Mouse (Mus musculus) embryonic stem cell, embryonic (primary cell): Measurements from ENCODE around the gene Zfp965.
"Not testable (repeated sequence)": the region's sequence is repeated elsewhere in the genome, so short reads cannot be mapped to it uniquely, and the experiment has no call there.

Experiments used
- CTCF ChIA-PET, 4 experiments: fragments of 300-600 bp in 2 of 4; fragments of 350-600 bp in 2 of 4; sonication (Branson Sonifier 250); formaldehyde crosslinking; loops; one replicate each; lab custom pipeline; 2022; ENCODE audit warnings: inconsistent platforms in 2 of 4; lab: Charles Lee
- POLR2A ChIA-PET, 4 experiments: fragments of 300-600 bp in 2 of 4; fragments of 350-600 bp in 2 of 4; sonication (Branson Sonifier 250); formaldehyde crosslinking; loops; one replicate each; lab custom pipeline; 2022; ENCODE audit warnings: antibody characterized with exemption in 4 of 4, inconsistent platforms in 1 of 4; lab: Charles Lee

The Zfp965 gene

DNA sequence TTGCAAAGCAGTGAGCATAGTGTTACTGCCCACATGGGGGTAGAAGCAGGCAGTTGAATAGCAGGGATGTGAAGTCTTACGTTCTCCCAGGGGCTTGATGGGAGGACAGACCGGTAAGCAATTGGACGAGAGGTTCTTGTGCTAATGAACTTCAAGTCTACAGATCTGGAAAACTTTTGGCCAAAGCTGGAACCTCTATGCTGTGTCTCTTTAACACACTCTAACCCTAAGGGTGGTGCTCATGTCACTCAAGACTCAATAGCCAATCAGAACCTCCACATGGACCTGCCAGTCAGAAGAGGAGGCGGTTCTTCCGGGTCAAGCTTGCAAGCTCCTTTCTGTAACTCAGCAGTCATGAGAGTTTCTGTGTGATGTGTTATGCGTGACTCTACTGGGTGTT is at the start of gene Zfp965:
Zfp965 (plus strand) TSS at position 301 of the 400 bp plus-strand sequence.
- POLR2A ChIA-PET, CTCF ChIA-PET: not testable (repeated sequence)

DNA sequence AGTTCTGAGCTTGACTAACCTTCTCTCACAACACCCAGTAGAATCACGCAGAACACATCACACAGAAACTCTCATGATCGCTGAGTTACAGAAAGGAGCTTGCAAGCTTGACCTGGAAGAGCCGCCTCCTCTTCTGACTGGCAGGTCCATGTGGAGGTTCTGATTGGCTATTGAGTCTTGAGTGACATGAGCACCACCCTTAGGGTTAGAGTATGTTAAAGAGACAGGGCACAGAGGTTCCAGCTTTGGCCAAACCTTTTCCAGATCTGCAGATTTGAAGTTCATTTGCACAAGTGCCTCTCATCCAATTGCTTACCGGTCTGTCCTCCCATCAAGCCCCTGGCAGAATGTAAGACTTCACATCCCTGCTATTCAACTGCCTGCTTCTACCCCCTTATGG is 34.1 kb upstream of the Zfp965 start, which contains the start of gene Gm4724:
Gm4724 (minus strand) TSS at position 101 of the 400 bp plus-strand sequence.
- POLR2A ChIA-PET, CTCF ChIA-PET: not testable (repeated sequence)
